Mouse (Mus musculus): Measurements from ENCODE around the gene Gm13889. TPM values are rescaled to one million over a fixed set of nuclear protein-coding genes. Genes with fewer than 3 reads are reported as not detected.
A peak's percentile ranks its signal among the peaks of the same experiment; 100 is the strongest.

Gene Gm13889
- 11.5 and 13.4 TPM in 2 replicates for polyA plus RNA-seq (2014; fragmentation: Nextera tagmentation; extraction: Ambion mirVana)

GRCm38 (mm10) chr2:93956908-93957784 is at the start of gene Gm13889:
Gene Gm13889, minus strand, starts transcription at chr2:93957201.
- Histone ChIP-seq H3K9me3 (ENCODE audit: control insufficient read depth, low read length) (no peaks in the 10 kb centered on the region), H3K4me3 (replicated peaks; ENCODE audit: low read length) (peak within 1 kb of the TSS; percentile 70), H3K36me3 (replicated peaks; ENCODE audit: control insufficient read depth, insufficient read depth) (no peaks in the 10 kb centered on the region), H3K4me2 (replicated peaks) (peak within 1 kb of the TSS; percentile 99), H3K9ac (peak within 1 kb of the TSS; percentile 76), H3K27ac (peak within 1 kb of the TSS; percentile 70), H3K4me1 (replicated peaks; ENCODE audit: control insufficient read depth, insufficient read depth, low read length) (peaks cover 35% of the 10 kb centered on the region), H3K27me3 (ENCODE audit: control insufficient read depth, insufficient read depth, low read length) (peaks cover 34% of the 10 kb centered on the region)
- WGBS: 1% methylated on average over 49 of the region's 62 CpGs
- peak; percentile 73 for DNase-seq (ENCODE audit: low spot score)
- peak; percentile 57 for ATAC-seq (ENCODE audit: low FRiP score)

GRCm38 (mm10) chr2:94002331-94002730 is 45.3 kb upstream of the Gm13889 start:
- Histone ChIP-seq H3K4me2 (replicated peaks) (no peak overlapping the region), H3K27me3 (ENCODE audit: control insufficient read depth, insufficient read depth, low read length) (no peaks in the 10 kb centered on the region), H3K4me1 (replicated peaks; ENCODE audit: control insufficient read depth, insufficient read depth, low read length) (no peaks in the 10 kb centered on the region), H3K36me3 (replicated peaks; ENCODE audit: control insufficient read depth, insufficient read depth) (peaks cover 88% of the 10 kb centered on the region), H3K9me3 (ENCODE audit: control insufficient read depth, low read length) (no peaks in the 10 kb centered on the region), H3K9ac (no peak overlapping the region), H3K27ac (no peak overlapping the region), H3K4me3 (replicated peaks; ENCODE audit: low read length) (no peak overlapping the region)
- DNase-seq (ENCODE audit: low spot score): peak; percentile 96
- 2% methylated on average over 2 of the region's 2 CpGs for WGBS
- ATAC-seq (ENCODE audit: low FRiP score): peak; percentile 62; the same call in 1 of the 2 replicates

- 87% methylated on average over 4 of the region's 4 CpGs for WGBS
- Histone ChIP-seq H3K9me3 (ENCODE audit: control insufficient read depth, low read length) (no peaks in the 10 kb centered on the region), H3K4me3 (replicated peaks; ENCODE audit: low read length) (no peak overlapping the region), H3K9ac (no peak overlapping the region), H3K4me2 (replicated peaks) (no peak overlapping the region), H3K36me3 (replicated peaks; ENCODE audit: control insufficient read depth, insufficient read depth) (peaks cover 86% of the 10 kb centered on the region), H3K4me1 (replicated peaks; ENCODE audit: control insufficient read depth, insufficient read depth, low read length) (no peaks in the 10 kb centered on the region), H3K27ac (no peak overlapping the region), H3K27me3 (ENCODE audit: control insufficient read depth, insufficient read depth, low read length) (no peaks in the 10 kb centered on the region)
- ATAC-seq (ENCODE audit: low FRiP score) (no peak), DNase-seq (ENCODE audit: low spot score) (no peak)
These were observed 44.9 kb upstream of the Gm13889 start for GRCm38 (mm10) chr2:94001918-94002317.

GRCm38 (mm10) chr2:94001411-94001810 is 44.4 kb upstream of the Gm13889 start:
- Histone ChIP-seq H3K27ac (no peak overlapping the region), H3K27me3 (ENCODE audit: control insufficient read depth, insufficient read depth, low read length) (no peaks in the 10 kb centered on the region), H3K4me3 (replicated peaks; ENCODE audit: low read length) (no peak overlapping the region), H3K9ac (no peak overlapping the region), H3K9me3 (ENCODE audit: control insufficient read depth, low read length) (no peaks in the 10 kb centered on the region), H3K4me2 (replicated peaks) (no peak overlapping the region), H3K4me1 (replicated peaks; ENCODE audit: control insufficient read depth, insufficient read depth, low read length) (no peaks in the 10 kb centered on the region), H3K36me3 (replicated peaks; ENCODE audit: control insufficient read depth, insufficient read depth) (peaks cover 87% of the 10 kb centered on the region)
- DNase-seq (ENCODE audit: low spot score) (no peak), ATAC-seq (ENCODE audit: low FRiP score) (no peak)
- 87% methylated on average over 6 of the region's 6 CpGs for WGBS

- DNase-seq (ENCODE audit: low spot score) (no peak), ATAC-seq (ENCODE audit: low FRiP score) (no peak)
- H3K9me3 ChIP-seq (ENCODE audit: control insufficient read depth, low read length): no peaks in the 10 kb centered on the region
- H3K4me3 ChIP-seq (replicated peaks; ENCODE audit: low read length): no peak within 1 kb of the TSS
- WGBS: 94% methylated on average over 6 of the region's 6 CpGs
- H3K9ac ChIP-seq: no peak within 1 kb of the TSS
- no peak within 1 kb of the TSS for H3K27ac ChIP-seq
- no peaks in the 10 kb centered on the region for H3K27me3 ChIP-seq (ENCODE audit: control insufficient read depth, insufficient read depth, low read length)
- peaks cover 13% of the 10 kb centered on the region; the same call in 1 of the 2 replicates for H3K4me1 ChIP-seq (replicated peaks; ENCODE audit: control insufficient read depth, insufficient read depth, low read length)
- H3K36me3 ChIP-seq (replicated peaks; ENCODE audit: control insufficient read depth, insufficient read depth): peaks cover 86% of the 10 kb centered on the region
- H3K4me2 ChIP-seq (replicated peaks): no peak within 1 kb of the TSS
These were observed 39.3 kb upstream of the Gm13889 start, which contains the start of gene Gm27027 for GRCm38 (mm10) chr2:93996254-93996653. Gene Gm27027, minus strand, starts transcription at chr2:93996354.

GRCm38 (mm10) chr2:93992810-93993209 is 35.8 kb upstream of the Gm13889 start:
- Histone ChIP-seq H3K4me3 (replicated peaks; ENCODE audit: low read length) (no peak overlapping the region), H3K4me1 (replicated peaks; ENCODE audit: control insufficient read depth, insufficient read depth, low read length) (peaks cover 13% of the 10 kb centered on the region; the same call in 1 of the 2 replicates), H3K9ac (no peak overlapping the region), H3K27ac (0 out of 2 replicates have a peak overlapping the region, but pooled peaks have one; percentile 51), H3K27me3 (ENCODE audit: control insufficient read depth, insufficient read depth, low read length) (no peaks in the 10 kb centered on the region), H3K4me2 (replicated peaks) (no peak overlapping the region), H3K36me3 (replicated peaks; ENCODE audit: control insufficient read depth, insufficient read depth) (peaks cover 80% of the 10 kb centered on the region), H3K9me3 (ENCODE audit: control insufficient read depth, low read length) (no peaks in the 10 kb centered on the region)
- WGBS: 39% methylated on average over 3 of the region's 3 CpGs
- ATAC-seq (ENCODE audit: low FRiP score) (no peak), DNase-seq (ENCODE audit: low spot score) (no peak)

- Histone ChIP-seq H3K27me3 (ENCODE audit: control insufficient read depth, insufficient read depth, low read length) (no peaks in the 10 kb centered on the region), H3K36me3 (replicated peaks; ENCODE audit: control insufficient read depth, insufficient read depth) (peaks cover 77% of the 10 kb centered on the region), H3K4me3 (replicated peaks; ENCODE audit: low read length) (no peak overlapping the region), H3K4me2 (replicated peaks) (0 out of 2 replicates have a peak overlapping the region, but pooled peaks have one; percentile 19), H3K4me1 (replicated peaks; ENCODE audit: control insufficient read depth, insufficient read depth, low read length) (peaks cover 13% of the 10 kb centered on the region; the same call in 1 of the 2 replicates), H3K9me3 (ENCODE audit: control insufficient read depth, low read length) (no peaks in the 10 kb centered on the region), H3K9ac (0 out of 2 replicates have a peak overlapping the region, but pooled peaks have one; percentile 18), H3K27ac (no peak overlapping the region)
- no peak; the same call in 1 of the 2 replicates for ATAC-seq (ENCODE audit: low FRiP score)
- no peak for DNase-seq (ENCODE audit: low spot score)
- WGBS: 31% methylated on average over 5 of the region's 5 CpGs
These were observed 35.3 kb upstream of the Gm13889 start for GRCm38 (mm10) chr2:93992259-93992658.

GRCm38 (mm10) chr2:93991336-93991735 is 34.3 kb upstream of the Gm13889 start:
- DNase-seq (ENCODE audit: low spot score): no peak
- H3K36me3 ChIP-seq (replicated peaks; ENCODE audit: control insufficient read depth, insufficient read depth): peaks cover 73% of the 10 kb centered on the region
- ATAC-seq (ENCODE audit: low FRiP score): no peak

GRCm38 (mm10) chr2:93988440-93988839 is 31.4 kb upstream of the Gm13889 start:
- DNase-seq (ENCODE audit: low spot score): no peak
- Histone ChIP-seq H3K27me3 (ENCODE audit: control insufficient read depth, insufficient read depth, low read length) (no peaks in the 10 kb centered on the region), H3K4me2 (replicated peaks) (no peak overlapping the region), H3K4me3 (replicated peaks; ENCODE audit: low read length) (no peak overlapping the region), H3K4me1 (replicated peaks; ENCODE audit: control insufficient read depth, insufficient read depth, low read length) (peaks cover 13% of the 10 kb centered on the region; the same call in 1 of the 2 replicates), H3K36me3 (replicated peaks; ENCODE audit: control insufficient read depth, insufficient read depth) (peaks cover 67% of the 10 kb centered on the region), H3K9ac (no peak overlapping the region), H3K27ac (no peak overlapping the region), H3K9me3 (ENCODE audit: control insufficient read depth, low read length) (no peaks in the 10 kb centered on the region)
- 95% methylated on average over 2 of the region's 2 CpGs for WGBS
- no peak for ATAC-seq (ENCODE audit: low FRiP score)

More at GRCm38 (mm10) chr2:93991336-93991735, 34.3 kb upstream of the Gm13889 start:
- no peaks in the 10 kb centered on the region for H3K27me3 ChIP-seq (ENCODE audit: control insufficient read depth, insufficient read depth, low read length)
- H3K4me2 ChIP-seq (replicated peaks): no peak overlapping the region
- no peak overlapping the region for H3K4me3 ChIP-seq (replicated peaks; ENCODE audit: low read length)
- no peak overlapping the region for H3K9ac ChIP-seq
- H3K9me3 ChIP-seq (ENCODE audit: control insufficient read depth, low read length): no peaks in the 10 kb centered on the region
- peaks cover 13% of the 10 kb centered on the region; the same call in 1 of the 2 replicates for H3K4me1 ChIP-seq (replicated peaks; ENCODE audit: control insufficient read depth, insufficient read depth, low read length)
- H3K27ac ChIP-seq: 0 out of 2 replicates have a peak overlapping the region, but pooled peaks have one; percentile 14
- 93% methylated on average over 3 of the region's 3 CpGs for WGBS
